Mouse (Mus musculus) stomach, embryonic 16.5 days (tissue): Measurements from ENCODE around the gene Slc22a22. TPM values are rescaled to one million over a fixed set of nuclear protein-coding genes. Genes with fewer than 3 reads are reported as not detected.

Experiments
- ATAC-seq: fragments of 200-750 bp; cut with Nextera tagmentation; 2 replicates; pipeline ENCODE4 v1.8.0; 2017; ENCODE audit warnings: moderate number of reproducible peaks, moderate TSS enrichment; ENCODE audit not compliant: insufficient read depth, low FRiP score
- H3K27ac ChIP-seq: fragments of 300-500 bp; sonication (generic); 2 replicates; pipeline ENCODE4 v1.5.1; 2014; ENCODE audit warnings: low read length
- H3K27me3 ChIP-seq: fragments of 300-500 bp; sonication (generic); 2 replicates; pipeline ENCODE4 v1.6.1; 2014; ENCODE audit warnings: low read length, control low read depth, mixed read lengths; ENCODE audit not compliant: control insufficient read depth, insufficient read depth
- H3K36me3 ChIP-seq: fragments of 300-500 bp; sonication (generic); 2 replicates; pipeline ENCODE4 v1.6.1; 2014; ENCODE audit warnings: low read length; ENCODE audit not compliant: control insufficient read depth, insufficient read depth
- H3K4me1 ChIP-seq: fragments of 300-500 bp; sonication (generic); 2 replicates; pipeline ENCODE4 v1.6.1; 2014; ENCODE audit warnings: low read length, control low read depth, mixed read lengths; ENCODE audit not compliant: control insufficient read depth, insufficient read depth
- H3K4me2 ChIP-seq: fragments of 300-500 bp; sonication (generic); 2 replicates; pipeline ENCODE4 v1.6.1; 2014; ENCODE audit warnings: low read depth, low read length, mixed read lengths
- H3K4me3 ChIP-seq: fragments of 300-500 bp; sonication (generic); replicated peaks from 2 replicates; pipeline ENCODE4 v1.5.1; 2014; ENCODE audit warnings: mild to moderate bottlenecking, low read length
- H3K9ac ChIP-seq: fragments of 300-500 bp; sonication (generic); 2 replicates; pipeline ENCODE4 v1.6.1; 2014; ENCODE audit warnings: low read length
- H3K9me3 ChIP-seq: fragments of 300-500 bp; sonication (generic); replicated peaks from 2 replicates; pipeline ENCODE4 v1.6.1; 2016; ENCODE audit warnings: low read length, control low read depth; ENCODE audit not compliant: control insufficient read depth
- WGBS: fragments of 180-500 bp; shearing (Covaris S2); extraction: QIAGEN DNeasy Blood & Tissue Kit; methylation state at CpG from one replicate; pipeline ENCODE4 v1.1.7; 2014; 5-methylcytosine and 5-hydroxymethylcytosine counted together
- polyA plus RNA-seq: library from polyadenylated mRNA; unstranded; fragments of >200 nt; fragmentation: Nextera tagmentation; extraction: Ambion mirVana; gene quantifications from 2 replicates; pipeline ENCODE4 v1.2.1, GENCODE M21; 2015

The Slc22a22 gene
- polyA plus RNA-seq: not detected in 2 replicates

DNA sequence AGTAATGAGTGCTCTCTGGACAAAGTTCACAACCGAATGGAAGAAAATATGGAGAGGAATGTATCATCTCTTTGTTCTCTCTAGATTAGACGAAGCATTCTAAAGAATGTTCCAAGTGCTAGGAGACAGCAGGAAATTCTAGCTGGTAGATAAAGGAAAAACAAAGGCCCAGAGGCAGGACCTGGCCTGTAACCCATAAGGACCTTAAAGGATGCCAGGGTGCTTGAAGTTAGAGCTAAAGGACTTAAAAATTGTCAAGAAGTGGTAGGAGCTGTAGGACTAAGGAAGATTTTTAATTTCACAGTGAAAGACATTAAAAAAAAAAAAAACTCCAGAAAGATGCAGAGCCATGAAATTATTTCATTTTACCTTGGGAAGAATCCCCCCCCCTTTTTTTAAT, at the start of gene Slc22a22:
Gene Slc22a22, minus strand, starts transcription at position 101 of the 400 bp plus-strand sequence.
- Histone ChIP-seq H3K9me3 (0 out of 2 replicates have a peak, but pooled peaks cover 3% of the 10 kb centered on the region), H3K36me3 (no peaks in the 10 kb centered on the region), H3K9ac (no peak within 1 kb of the TSS), H3K4me1 (no peaks in the 10 kb centered on the region), H3K27me3 (no peaks in the 10 kb centered on the region), H3K4me3 (no peak within 1 kb of the TSS), H3K27ac (no peak within 1 kb of the TSS), H3K4me2 (no peak within 1 kb of the TSS)
- whole genome bisulfite sequencing: 55% methylated on average over 2 of the region's 2 CpGs
- ATAC-seq: no peak

DNA sequence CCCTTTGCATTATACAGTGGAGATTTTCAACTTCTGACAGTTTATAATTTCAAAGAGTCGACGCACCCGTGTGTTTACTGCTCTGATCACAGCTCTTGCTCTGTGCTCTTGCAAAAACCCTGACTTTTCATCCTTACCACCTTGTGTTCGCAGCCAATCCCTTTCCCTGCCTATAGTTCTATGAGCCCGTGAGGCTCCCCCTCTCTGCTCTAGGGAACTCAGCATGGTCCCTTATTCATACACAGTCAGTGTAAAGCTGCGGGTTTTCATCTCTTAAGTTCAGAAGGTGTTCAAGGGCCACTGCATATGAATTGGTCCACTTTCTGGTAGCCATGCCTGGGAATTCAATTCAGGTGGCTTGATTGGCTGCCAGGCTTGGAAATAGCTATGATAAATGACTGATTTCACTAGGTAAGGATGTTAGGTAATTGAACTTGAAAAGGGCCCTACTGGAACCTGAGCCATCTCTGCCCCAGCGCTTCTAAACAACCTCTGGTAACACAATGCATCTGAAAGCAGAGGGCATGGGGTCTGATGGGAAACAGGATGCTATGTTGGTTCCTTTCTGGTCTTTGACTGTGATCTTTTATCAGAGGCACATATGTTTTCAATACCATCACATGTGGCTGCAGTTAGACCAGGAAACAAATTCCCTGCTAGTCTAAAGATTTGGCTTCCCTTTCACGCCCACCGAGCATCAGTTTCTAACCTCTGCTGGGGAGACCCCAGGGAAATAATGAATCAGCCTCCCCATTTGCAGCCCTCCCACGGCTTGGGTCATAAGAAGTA, 46.3 kb upstream of the Slc22a22 start:
- H3K4me3 ChIP-seq: no peak overlapping the region
- no peak overlapping the region for H3K9ac ChIP-seq
- H3K27me3 ChIP-seq: no peaks in the 10 kb centered on the region
- H3K36me3 ChIP-seq: no peaks in the 10 kb centered on the region
- H3K9me3 ChIP-seq: no peaks in the 10 kb centered on the region
- H3K4me2 ChIP-seq: no peak overlapping the region
- ATAC-seq: no peak
- WGBS: 67% methylated on average over 10 of the region's 10 CpGs
- no peak overlapping the region for H3K27ac ChIP-seq
- no peaks in the 10 kb centered on the region for H3K4me1 ChIP-seq

DNA sequence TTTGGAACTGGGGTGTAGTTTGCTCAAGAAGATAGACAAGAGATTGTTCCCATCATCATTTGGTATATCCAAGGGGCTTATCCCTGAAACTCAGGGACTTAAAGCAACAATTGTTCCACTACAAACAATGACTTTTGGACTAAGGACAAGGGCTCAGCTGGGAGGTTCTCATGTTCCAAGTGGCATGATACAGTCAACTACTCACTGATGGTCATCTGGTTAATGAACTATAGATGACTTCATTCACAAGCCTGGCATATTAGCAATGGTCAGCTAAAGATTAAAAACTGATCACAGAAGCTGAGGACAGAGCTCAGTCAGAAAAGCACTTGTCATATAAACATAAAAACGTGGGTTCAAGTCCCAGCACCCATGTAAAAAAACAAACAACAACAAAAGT, 44.7 kb upstream of the Slc22a22 start:
- ATAC-seq: no peak
- H3K9ac ChIP-seq: no peak overlapping the region
- H3K36me3 ChIP-seq: no peaks in the 10 kb centered on the region
- H3K27ac ChIP-seq: no peak overlapping the region
- H3K9me3 ChIP-seq: no peaks in the 10 kb centered on the region
- H3K4me1 ChIP-seq: no peaks in the 10 kb centered on the region
- no peaks in the 10 kb centered on the region for H3K27me3 ChIP-seq
- H3K4me3 ChIP-seq: no peak overlapping the region
- H3K4me2 ChIP-seq: no peak overlapping the region
- 44% methylated on average over 1 of the region's 1 CpGs for WGBS

DNA sequence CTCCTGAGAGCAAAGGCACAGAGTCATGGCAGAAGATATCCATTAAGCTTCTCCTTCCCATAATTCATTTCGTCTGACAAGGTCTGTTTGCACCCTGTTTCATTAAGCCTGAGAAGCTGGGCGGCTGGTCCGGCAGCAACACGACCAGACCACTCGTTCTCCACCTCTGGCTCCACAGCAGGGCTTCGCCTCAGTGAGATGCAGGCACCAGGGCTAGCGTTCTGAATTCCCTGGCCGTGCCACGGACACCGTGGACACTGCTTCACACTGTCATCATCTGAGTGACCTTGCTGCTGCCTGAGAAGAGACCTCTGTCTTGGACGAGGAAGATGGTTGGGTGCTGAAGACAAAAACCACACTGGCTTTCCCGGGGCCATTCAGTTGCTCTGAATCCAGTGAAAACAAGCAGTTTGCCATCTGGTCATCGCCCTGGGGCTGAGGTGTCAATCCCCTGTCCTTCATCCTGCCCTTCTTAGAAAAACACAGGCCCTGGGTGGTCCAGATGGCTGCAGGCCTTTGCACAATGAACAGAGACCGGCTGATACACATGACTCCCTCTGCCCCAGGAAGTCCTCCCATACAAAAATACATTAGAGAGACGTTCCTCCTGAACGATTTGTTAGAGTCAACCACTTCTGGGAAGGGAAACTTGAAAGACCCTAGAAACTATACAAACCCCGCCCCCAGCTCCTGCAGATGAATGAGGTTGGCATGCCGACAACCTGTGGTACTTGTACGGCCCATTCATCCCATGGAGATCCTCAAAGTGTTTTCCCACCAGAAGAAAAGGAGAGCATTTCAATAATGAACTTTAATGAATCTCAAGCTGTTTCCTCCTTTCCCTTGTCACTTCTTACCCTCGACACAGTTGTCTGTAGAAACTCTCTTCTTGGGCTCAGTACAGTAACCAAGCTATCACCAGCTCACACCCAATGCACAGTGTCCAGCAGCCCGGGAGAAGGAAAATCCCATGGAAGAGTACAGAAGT, 32.1 kb upstream of the Slc22a22 start:
- no peak overlapping the region for H3K9ac ChIP-seq
- no peaks in the 10 kb centered on the region for H3K36me3 ChIP-seq
- 40% methylated on average over 21 of the region's 21 CpGs for WGBS
- H3K9me3 ChIP-seq: no peaks in the 10 kb centered on the region
- peaks cover 2% of the 10 kb centered on the region; the same call in 1 of the 2 replicates for H3K4me1 ChIP-seq
- H3K27me3 ChIP-seq: no peaks in the 10 kb centered on the region
- H3K4me2 ChIP-seq: no peak overlapping the region
- H3K27ac ChIP-seq: 0 out of 2 replicates have a peak overlapping the region, but pooled peaks have one; percentile 2
- H3K4me3 ChIP-seq: no peak overlapping the region
- peak; percentile 31; the same call in 1 of the 2 replicates for ATAC-seq

DNA sequence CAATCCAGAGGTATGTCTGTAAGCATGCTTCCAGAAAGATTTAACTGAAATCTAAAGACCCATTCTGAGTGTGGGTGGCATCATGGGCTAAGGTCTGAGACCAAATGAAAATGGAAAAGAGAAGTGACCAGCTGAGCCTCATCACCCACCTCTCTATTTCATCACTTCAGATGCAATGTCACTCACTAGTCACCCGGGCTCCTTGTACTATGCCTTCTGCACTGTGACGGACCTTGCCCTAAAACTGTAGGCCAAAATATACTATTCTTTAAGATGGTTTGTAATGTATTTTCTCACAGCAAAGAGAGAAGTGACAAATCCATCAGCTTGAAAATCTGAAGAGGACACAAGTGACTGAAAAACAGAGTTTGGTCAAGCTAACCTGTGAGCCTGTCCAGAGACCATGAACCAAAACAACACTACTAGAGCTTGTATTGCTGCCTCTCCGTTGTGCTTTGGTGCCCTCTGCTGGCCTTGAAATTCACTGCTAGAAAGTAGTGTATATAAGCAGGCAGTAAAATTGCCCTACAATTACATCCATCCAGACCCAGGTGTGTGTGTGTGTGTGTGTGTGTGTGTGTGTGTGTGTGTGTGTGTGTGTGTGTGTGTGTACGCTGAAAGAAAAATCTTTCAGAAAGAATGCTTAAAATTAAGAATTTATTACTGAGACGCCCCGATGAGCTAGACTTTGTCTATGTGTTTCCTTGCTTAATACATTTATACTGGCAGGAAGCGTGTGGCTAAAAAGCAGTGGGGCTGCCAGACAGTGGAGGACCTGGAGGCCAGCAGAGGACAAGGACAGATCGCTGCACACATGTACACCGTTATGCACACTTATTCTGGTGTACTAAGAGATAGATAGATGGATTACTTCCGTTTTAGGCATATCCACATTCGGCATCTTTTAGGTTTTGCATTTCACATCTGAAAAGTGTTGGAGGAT, 31.1 kb upstream of the Slc22a22 start:
- WGBS: 49% methylated on average over 11 of the region's 11 CpGs
- no peaks in the 10 kb centered on the region for H3K27me3 ChIP-seq
- H3K27ac ChIP-seq: 0 out of 2 replicates have a peak overlapping the region, but pooled peaks have one; percentile 2
- H3K4me1 ChIP-seq: peaks cover 7% of the 10 kb centered on the region; the same call in 1 of the 2 replicates
- H3K4me3 ChIP-seq: no peak overlapping the region
- no peaks in the 10 kb centered on the region for H3K36me3 ChIP-seq
- peak; percentile 38; the same call in 1 of the 2 replicates for ATAC-seq
- no peaks in the 10 kb centered on the region for H3K9me3 ChIP-seq
- no peak overlapping the region for H3K9ac ChIP-seq
- H3K4me2 ChIP-seq: no peak overlapping the region

DNA sequence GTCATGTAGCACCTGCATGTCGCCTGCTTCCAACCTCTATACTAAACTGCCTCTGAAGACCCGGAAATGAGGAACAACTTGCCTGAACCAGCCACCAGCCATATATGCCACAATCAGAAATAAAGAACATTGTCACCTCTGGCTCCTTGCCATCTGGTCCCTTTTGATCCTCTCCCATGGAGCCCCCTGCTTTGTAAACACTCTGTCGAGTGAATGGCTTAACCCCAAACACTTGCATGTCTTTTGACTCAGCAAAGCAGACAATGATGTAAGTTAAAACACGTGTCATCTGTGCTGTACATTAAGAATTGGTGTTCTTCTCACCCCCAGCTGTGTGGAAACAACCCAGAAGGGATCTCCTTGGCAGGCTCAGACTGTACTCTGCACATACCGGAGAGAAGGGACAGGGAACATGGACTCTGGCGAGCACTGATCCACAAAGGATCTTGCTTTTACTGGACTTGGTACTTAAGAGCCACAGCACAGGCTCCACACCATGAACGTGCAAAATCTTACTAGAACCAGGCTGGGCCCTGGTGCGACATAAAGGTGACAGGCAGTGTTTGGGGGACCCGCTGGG, 26.8 kb upstream of the Slc22a22 start:
- Histone ChIP-seq H3K9me3 (no peaks in the 10 kb centered on the region), H3K4me2 (no peak overlapping the region), H3K9ac (no peak overlapping the region), H3K27me3 (no peaks in the 10 kb centered on the region), H3K36me3 (no peaks in the 10 kb centered on the region), H3K4me1 (peaks cover 7% of the 10 kb centered on the region; the same call in 1 of the 2 replicates), H3K27ac (no peak overlapping the region), H3K4me3 (no peak overlapping the region)
- peak; percentile 29; the same call in 1 of the 2 replicates for ATAC-seq
- 45% methylated on average over 9 of the region's 9 CpGs for WGBS

DNA sequence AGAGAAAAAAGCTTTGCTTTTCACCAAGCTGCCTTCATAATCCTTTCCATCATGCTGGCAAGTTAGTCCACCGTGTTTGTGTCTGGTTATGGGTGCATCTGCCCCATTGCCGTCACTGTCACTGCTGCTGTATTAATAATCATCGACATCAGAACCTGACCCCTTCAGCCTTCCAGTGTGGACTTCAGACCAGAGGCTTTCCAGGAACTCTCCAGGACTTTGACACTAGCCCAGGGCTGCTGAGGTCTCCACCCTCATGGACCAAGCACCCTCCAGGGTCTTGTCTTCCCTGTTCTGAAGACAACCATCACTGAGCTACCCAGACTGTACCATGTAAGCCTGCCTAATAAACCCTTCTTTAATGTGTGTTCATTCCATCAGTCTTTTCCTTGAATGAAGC, 26.2 kb upstream of the Slc22a22 start:
- Histone ChIP-seq H3K4me1 (peaks cover 7% of the 10 kb centered on the region; the same call in 1 of the 2 replicates), H3K27ac (no peak overlapping the region), H3K9me3 (no peaks in the 10 kb centered on the region), H3K4me3 (no peak overlapping the region), H3K4me2 (no peak overlapping the region), H3K9ac (no peak overlapping the region), H3K27me3 (no peaks in the 10 kb centered on the region), H3K36me3 (no peaks in the 10 kb centered on the region)
- WGBS: 80% methylated on average over 3 of the region's 3 CpGs
- no peak for ATAC-seq

DNA sequence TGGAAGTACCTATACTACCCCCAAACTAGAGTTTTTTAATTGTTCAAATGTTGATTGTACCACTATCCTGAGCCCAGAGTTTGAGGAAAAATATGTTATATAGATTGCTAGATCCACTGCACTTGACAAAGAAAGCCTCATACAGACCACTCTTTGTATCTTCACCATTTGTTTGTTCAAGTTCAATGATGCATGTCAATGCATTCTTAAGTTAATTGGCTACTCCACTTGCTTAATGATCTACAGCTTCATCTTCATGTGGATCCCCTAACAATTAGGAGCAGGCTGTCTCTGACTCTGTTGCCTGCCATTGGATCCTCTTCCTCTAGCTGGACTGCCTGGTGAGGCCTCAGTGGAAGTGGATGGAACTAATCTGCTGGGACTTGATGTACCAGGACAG, 24.1 kb upstream of the Slc22a22 start:
- Histone ChIP-seq H3K4me1 (peaks cover 7% of the 10 kb centered on the region; the same call in 1 of the 2 replicates), H3K9me3 (no peaks in the 10 kb centered on the region), H3K27me3 (no peaks in the 10 kb centered on the region), H3K9ac (no peak overlapping the region), H3K4me2 (no peak overlapping the region), H3K27ac (no peak overlapping the region), H3K4me3 (no peak overlapping the region), H3K36me3 (no peaks in the 10 kb centered on the region)
- ATAC-seq: no peak
